Mouse (Mus musculus): ENCODE data around the gene Map4k3. TPM values are rescaled to one million over a fixed set of nuclear protein-coding genes. Genes with fewer than 3 reads are reported as not detected.

Gene Map4k3
- total RNA-seq, 2 experiments from 2014 or later = 38.1 to 48.9 TPM

GRCm38 (mm10) chr17:80683821-80684576 lies 44.3 kb downstream of the Map4k3 start:
- DNase-seq = peak; percentile 51

GRCm38 (mm10) chr17:80683041-80683440 lies 45.2 kb downstream of the Map4k3 start:
- DNase-seq = peak; percentile 48

GRCm38 (mm10) chr17:80678190-80678589 lies 50.1 kb downstream of the Map4k3 start:
- DNase-seq = no peak

- no peak for DNase-seq
Measured at GRCm38 (mm10) chr17:80676859-80677535, 51.3 kb downstream of the Map4k3 start.

- no peak for DNase-seq
Measured at GRCm38 (mm10) chr17:80676211-80676610, 52.1 kb downstream of the Map4k3 start.

GRCm38 (mm10) chr17:80670395-80670794 lies 57.9 kb downstream of the Map4k3 start:
- no peak for DNase-seq

GRCm38 (mm10) chr17:80663623-80664022 lies 64.7 kb downstream of the Map4k3 start:
- no peak for DNase-seq

- no peak for DNase-seq
Measured at GRCm38 (mm10) chr17:80662836-80663620, 65.3 kb downstream of the Map4k3 start.

- DNase-seq = no peak
Measured at GRCm38 (mm10) chr17:80661896-80662295, 66.4 kb downstream of the Map4k3 start.

- DNase-seq = no peak
Measured at GRCm38 (mm10) chr17:80660707-80661380, 67.4 kb downstream of the Map4k3 start.

GRCm38 (mm10) chr17:80660234-80660633 lies 68.1 kb downstream of the Map4k3 start:
- DNase-seq = no peak

- no peak for DNase-seq
Measured at GRCm38 (mm10) chr17:80659821-80660220, 68.5 kb downstream of the Map4k3 start.

- DNase-seq = no peak
Measured at GRCm38 (mm10) chr17:80654323-80654722, 74.0 kb downstream of the Map4k3 start.

GRCm38 (mm10) chr17:80652740-80653139 lies 75.5 kb downstream of the Map4k3 start:
- peak; percentile 31 for DNase-seq

- DNase-seq = no peak
Measured at GRCm38 (mm10) chr17:80646843-80647242, 81.4 kb downstream of the Map4k3 start.

- DNase-seq = peak; percentile 80
Measured at GRCm38 (mm10) chr17:80646131-80646530, 82.2 kb downstream of the Map4k3 start.

- DNase-seq = no peak
Measured at GRCm38 (mm10) chr17:80645694-80646034, 82.6 kb downstream of the Map4k3 start.

GRCm38 (mm10) chr17:80644983-80645693 lies 83.1 kb downstream of the Map4k3 start:
- DNase-seq = no peak

- DNase-seq = no peak
Measured at GRCm38 (mm10) chr17:80644567-80644966, 83.7 kb downstream of the Map4k3 start.

- DNase-seq = no peak
Measured at GRCm38 (mm10) chr17:80638121-80638520, 90.2 kb downstream of the Map4k3 start.

GRCm38 (mm10) chr17:80635794-80636193 lies 92.5 kb downstream of the Map4k3 start:
- no peak for DNase-seq

GRCm38 (mm10) chr17:80632846-80633245 lies 95.4 kb downstream of the Map4k3 start:
- DNase-seq = no peak
